Mouse (Mus musculus): ENCODE data around the gene Ptpn4. TPM values are rescaled to one million over a fixed set of nuclear protein-coding genes. Genes with fewer than 3 reads are reported as not detected.

Gene Ptpn4
- polyA plus RNA-seq, 1 experiment from 2014 or later = 13.0 TPM

DNA sequence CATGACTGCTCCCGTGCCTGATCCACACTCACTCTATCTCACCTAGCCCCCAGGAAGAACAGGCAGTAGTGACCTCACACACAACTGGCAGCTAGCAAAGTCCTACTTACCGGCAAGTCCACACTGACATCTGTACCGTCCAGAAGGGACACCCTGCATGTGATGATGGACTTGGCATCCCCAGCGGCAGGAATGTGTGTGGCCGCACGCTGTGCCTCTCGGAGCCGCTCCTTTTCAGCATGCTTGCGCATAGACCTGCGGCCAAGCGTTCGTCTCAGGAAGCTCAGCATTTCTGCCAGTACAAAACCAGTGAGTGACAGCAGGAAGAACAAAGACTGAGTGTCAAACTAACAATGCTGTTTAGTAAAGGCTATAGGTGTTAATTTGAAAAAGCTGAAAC, 195.0 kb downstream of the Ptpn4 start:
- ATAC-seq (ENCODE audit: insufficient read depth, low FRiP score, low TSS enrichment) (no peak), DNase-seq (ENCODE audit: low spot score) (peak; percentile 37)
- H3K9me3 ChIP-seq (ENCODE audit: control insufficient read depth, low read length) = no peaks in the 10 kb centered on the region
- no peak overlapping the region for H3K27ac ChIP-seq (ENCODE audit: low read depth, low read length)
- H3K4me3 ChIP-seq (ENCODE audit: low read depth, low read length) = no peak overlapping the region
- H3K36me3 ChIP-seq (ENCODE audit: control insufficient read depth, insufficient read depth, low read length) = no peaks in the 10 kb centered on the region
- H3K27me3 ChIP-seq (ENCODE audit: control insufficient read depth, insufficient read depth, low read length) = no peaks in the 10 kb centered on the region
- no peak overlapping the region for H3K9ac ChIP-seq (ENCODE audit: low read length)
- H3K4me1 ChIP-seq (ENCODE audit: control insufficient read depth, insufficient read depth, low read length) = no peaks in the 10 kb centered on the region
- 74% methylated on average over 12 of the region's 12 CpGs for WGBS
- H3K4me2 ChIP-seq (ENCODE audit: low read depth) = no peak overlapping the region

DNA sequence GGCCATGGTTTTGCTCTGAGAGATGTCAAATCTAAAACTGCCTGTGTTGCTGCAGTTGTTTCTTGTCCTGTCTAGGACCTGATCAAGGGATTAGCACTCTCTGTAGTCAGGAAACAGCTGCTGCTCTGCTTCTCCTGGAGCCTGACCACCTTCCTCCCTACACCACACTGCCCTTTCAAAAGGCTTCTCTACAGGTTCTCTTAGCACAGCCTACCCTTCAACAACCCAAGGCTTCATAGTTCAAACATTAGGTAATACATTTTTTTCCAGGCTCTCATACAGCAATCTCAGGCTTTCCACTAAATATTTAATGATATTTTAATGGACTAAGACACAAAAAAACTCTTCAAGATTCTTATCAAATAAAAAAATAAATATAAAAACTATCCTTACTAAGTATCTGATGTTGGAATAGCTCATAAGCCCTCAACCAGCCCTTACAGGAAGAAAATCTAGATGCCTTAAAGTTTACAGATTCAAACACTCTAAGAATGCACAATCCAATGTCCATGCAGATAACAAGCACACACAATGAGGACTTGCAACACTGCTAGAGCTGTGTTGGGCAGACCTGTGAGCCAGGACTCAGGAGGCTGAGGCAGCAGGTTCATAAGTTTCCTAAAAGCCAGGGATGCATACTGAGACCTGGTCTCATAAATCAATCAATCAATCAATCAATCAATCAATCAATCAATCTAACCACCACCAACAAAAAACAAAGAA, 196.2 kb downstream of the Ptpn4 start:
- Histone ChIP-seq H3K9me3 (ENCODE audit: control insufficient read depth, low read length) (no peaks in the 10 kb centered on the region), H3K4me2 (ENCODE audit: low read depth) (no peak overlapping the region), H3K36me3 (ENCODE audit: control insufficient read depth, insufficient read depth, low read length) (no peaks in the 10 kb centered on the region), H3K27ac (ENCODE audit: low read depth, low read length) (no peak overlapping the region), H3K27me3 (ENCODE audit: control insufficient read depth, insufficient read depth, low read length) (no peaks in the 10 kb centered on the region), H3K4me3 (ENCODE audit: low read depth, low read length) (no peak overlapping the region), H3K9ac (ENCODE audit: low read length) (no peak overlapping the region), H3K4me1 (ENCODE audit: control insufficient read depth, insufficient read depth, low read length) (no peaks in the 10 kb centered on the region)
- ATAC-seq (ENCODE audit: insufficient read depth, low FRiP score, low TSS enrichment) (no peak), DNase-seq (ENCODE audit: low spot score) (no peak)

GRCm38 (mm10) chr1:119640006-119640405, 197.4 kb downstream of the Ptpn4 start:
- ATAC-seq (ENCODE audit: insufficient read depth, low FRiP score, low TSS enrichment) = no peak
- H3K4me2 ChIP-seq (ENCODE audit: low read depth) = no peak overlapping the region

DNA sequence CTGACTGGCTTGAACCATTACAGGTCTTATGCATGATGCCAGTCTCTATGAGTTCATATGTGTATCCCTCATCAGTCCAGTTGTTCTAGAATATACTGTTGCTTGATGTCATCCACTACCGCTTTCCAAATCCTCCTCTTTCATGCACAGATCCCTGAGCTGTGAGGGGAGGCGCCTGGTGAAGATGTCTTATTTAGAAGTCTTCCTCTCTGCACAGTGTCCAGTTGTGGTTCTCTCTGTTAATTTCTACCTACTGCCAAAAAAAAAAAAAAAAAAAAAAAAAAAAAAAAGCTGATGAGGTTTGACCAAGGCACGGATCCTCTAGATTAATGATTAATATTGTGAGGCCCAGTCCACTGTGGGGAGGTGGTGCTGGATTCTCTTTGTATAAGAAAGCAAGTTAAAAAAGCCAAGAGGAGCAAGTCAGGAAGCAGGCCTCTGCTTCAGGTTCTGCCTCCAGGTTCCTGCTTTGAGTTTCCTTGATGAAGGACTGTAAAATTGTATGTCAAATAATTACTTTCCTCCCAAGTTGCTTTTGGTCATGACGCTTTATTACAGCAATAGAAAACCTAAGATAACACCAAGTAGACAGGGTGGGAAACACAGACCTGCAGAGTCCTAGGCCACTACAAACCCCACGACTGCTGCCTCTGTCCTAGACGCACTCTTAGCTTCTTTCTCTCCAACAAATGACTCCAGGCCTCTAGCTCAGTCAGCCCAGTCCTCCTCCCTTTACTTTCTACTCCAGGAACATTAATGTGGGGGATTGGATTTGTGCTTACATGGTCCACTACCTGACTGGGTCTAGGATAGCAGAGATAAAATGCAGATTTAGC, 200.0 kb downstream of the Ptpn4 start:
- H3K4me1 ChIP-seq (ENCODE audit: control insufficient read depth, insufficient read depth, low read length) = no peaks in the 10 kb centered on the region
- H3K36me3 ChIP-seq (ENCODE audit: control insufficient read depth, insufficient read depth, low read length) = no peaks in the 10 kb centered on the region
- no peaks in the 10 kb centered on the region for H3K27me3 ChIP-seq (ENCODE audit: control insufficient read depth, insufficient read depth, low read length)
- no peak overlapping the region for H3K9ac ChIP-seq (ENCODE audit: low read length)
- DNase-seq (ENCODE audit: low spot score) (no peak), ATAC-seq (ENCODE audit: insufficient read depth, low FRiP score, low TSS enrichment) (no peak)
- no peak overlapping the region for H3K4me3 ChIP-seq (ENCODE audit: low read depth, low read length)
- WGBS = 77% methylated on average over 6 of the region's 6 CpGs
- H3K9me3 ChIP-seq (ENCODE audit: control insufficient read depth, low read length) = no peaks in the 10 kb centered on the region
- H3K27ac ChIP-seq (ENCODE audit: low read depth, low read length) = no peak overlapping the region
- no peak overlapping the region for H3K4me2 ChIP-seq (ENCODE audit: low read depth)

More at GRCm38 (mm10) chr1:119640006-119640405, 197.4 kb downstream of the Ptpn4 start:
- WGBS = 89% methylated on average over 2 of the region's 2 CpGs
- Histone ChIP-seq H3K9me3 (ENCODE audit: control insufficient read depth, low read length) (no peaks in the 10 kb centered on the region), H3K4me3 (ENCODE audit: low read depth, low read length) (no peak overlapping the region), H3K36me3 (ENCODE audit: control insufficient read depth, insufficient read depth, low read length) (no peaks in the 10 kb centered on the region), H3K9ac (ENCODE audit: low read length) (no peak overlapping the region), H3K27ac (ENCODE audit: low read depth, low read length) (no peak overlapping the region), H3K4me1 (ENCODE audit: control insufficient read depth, insufficient read depth, low read length) (no peaks in the 10 kb centered on the region), H3K27me3 (ENCODE audit: control insufficient read depth, insufficient read depth, low read length) (no peaks in the 10 kb centered on the region)
- DNase-seq (ENCODE audit: low spot score) = no peak

DNA sequence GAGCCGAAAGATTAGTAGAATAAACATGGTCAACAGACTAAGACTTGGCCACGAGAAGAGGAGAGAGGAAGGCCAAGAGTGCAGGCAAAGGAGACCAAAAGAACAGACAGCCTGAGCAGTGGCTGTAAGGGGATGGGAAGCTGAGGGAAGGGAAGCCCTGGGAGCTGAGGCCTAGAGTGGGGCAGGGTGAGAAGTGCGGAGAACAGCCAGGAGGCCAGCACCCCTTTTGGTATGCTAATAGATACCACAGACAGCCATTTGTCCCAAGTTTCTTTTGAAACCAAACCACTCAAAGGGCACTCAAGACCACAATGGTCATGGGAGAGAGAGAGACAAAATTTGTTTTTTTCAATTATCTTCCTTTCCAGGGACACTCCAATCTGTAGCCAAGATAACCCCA, 202.7 kb downstream of the Ptpn4 start:
- DNase-seq (ENCODE audit: low spot score) (no peak), ATAC-seq (ENCODE audit: insufficient read depth, low FRiP score, low TSS enrichment) (no peak)
- Histone ChIP-seq H3K27me3 (ENCODE audit: control insufficient read depth, insufficient read depth, low read length) (no peaks in the 10 kb centered on the region), H3K4me1 (ENCODE audit: control insufficient read depth, insufficient read depth, low read length) (no peaks in the 10 kb centered on the region), H3K4me2 (ENCODE audit: low read depth) (no peak overlapping the region), H3K4me3 (ENCODE audit: low read depth, low read length) (no peak overlapping the region), H3K9me3 (ENCODE audit: control insufficient read depth, low read length) (no peaks in the 10 kb centered on the region), H3K9ac (ENCODE audit: low read length) (no peak overlapping the region), H3K27ac (ENCODE audit: low read depth, low read length) (no peak overlapping the region), H3K36me3 (ENCODE audit: control insufficient read depth, insufficient read depth, low read length) (no peaks in the 10 kb centered on the region)
- 28% methylated on average over 3 of the region's 3 CpGs for WGBS

GRCm38 (mm10) chr1:119630428-119630827, 207.0 kb downstream of the Ptpn4 start:
- WGBS = 90% methylated on average over 1 of the region's 1 CpGs
- Histone ChIP-seq H3K36me3 (ENCODE audit: control insufficient read depth, insufficient read depth, low read length) (no peaks in the 10 kb centered on the region), H3K4me1 (ENCODE audit: control insufficient read depth, insufficient read depth, low read length) (no peaks in the 10 kb centered on the region), H3K27ac (ENCODE audit: low read depth, low read length) (no peak overlapping the region), H3K27me3 (ENCODE audit: control insufficient read depth, insufficient read depth, low read length) (no peaks in the 10 kb centered on the region), H3K9ac (ENCODE audit: low read length) (no peak overlapping the region), H3K4me3 (ENCODE audit: low read depth, low read length) (no peak overlapping the region), H3K4me2 (ENCODE audit: low read depth) (no peak overlapping the region), H3K9me3 (ENCODE audit: control insufficient read depth, low read length) (no peaks in the 10 kb centered on the region)
- no peak for DNase-seq (ENCODE audit: low spot score)
- ATAC-seq (ENCODE audit: insufficient read depth, low FRiP score, low TSS enrichment) = no peak

GRCm38 (mm10) chr1:119626837-119627236, 210.6 kb downstream of the Ptpn4 start:
- Histone ChIP-seq H3K27ac (ENCODE audit: low read depth, low read length) (no peak overlapping the region), H3K36me3 (ENCODE audit: control insufficient read depth, insufficient read depth, low read length) (no peaks in the 10 kb centered on the region; the same call in 1 of the 2 replicates), H3K27me3 (ENCODE audit: control insufficient read depth, insufficient read depth, low read length) (no peaks in the 10 kb centered on the region), H3K4me2 (ENCODE audit: low read depth) (no peak overlapping the region), H3K9ac (ENCODE audit: low read length) (no peak overlapping the region), H3K4me3 (ENCODE audit: low read depth, low read length) (no peak overlapping the region), H3K9me3 (ENCODE audit: control insufficient read depth, low read length) (no peaks in the 10 kb centered on the region), H3K4me1 (ENCODE audit: control insufficient read depth, insufficient read depth, low read length) (no peaks in the 10 kb centered on the region)
- DNase-seq (ENCODE audit: low spot score) (no peak), ATAC-seq (ENCODE audit: insufficient read depth, low FRiP score, low TSS enrichment) (no peak)
- 88% methylated on average over 4 of the region's 4 CpGs for WGBS

DNA sequence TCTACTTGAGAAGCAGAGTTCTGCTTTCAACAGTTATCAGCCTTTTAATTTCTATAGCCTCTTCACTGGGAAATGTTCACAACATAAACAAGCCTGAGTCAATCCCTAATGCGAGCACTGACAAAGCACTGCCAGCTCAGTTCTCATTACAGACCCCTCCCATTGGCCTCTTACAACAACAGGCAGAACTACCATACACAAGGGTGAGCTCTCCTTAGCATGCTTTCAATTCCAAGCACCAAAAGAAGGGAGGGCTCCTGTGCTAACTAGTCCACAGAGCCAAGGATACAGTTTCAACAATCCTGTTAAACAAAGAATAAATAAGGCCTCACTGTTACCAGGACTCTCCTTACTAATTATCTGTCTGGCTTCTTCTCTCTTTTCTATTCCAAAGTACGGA, 213.0 kb downstream of the Ptpn4 start:
- no peaks in the 10 kb centered on the region for H3K27me3 ChIP-seq (ENCODE audit: control insufficient read depth, insufficient read depth, low read length)
- H3K4me2 ChIP-seq (ENCODE audit: low read depth) = no peak overlapping the region
- H3K4me3 ChIP-seq (ENCODE audit: low read depth, low read length) = no peak overlapping the region
- WGBS = 66% methylated on average over 2 of the region's 2 CpGs
- no peaks in the 10 kb centered on the region for H3K4me1 ChIP-seq (ENCODE audit: control insufficient read depth, insufficient read depth, low read length)
- H3K9me3 ChIP-seq (ENCODE audit: control insufficient read depth, low read length) = no peaks in the 10 kb centered on the region
- ATAC-seq (ENCODE audit: insufficient read depth, low FRiP score, low TSS enrichment) (no peak), DNase-seq (ENCODE audit: low spot score) (no peak)
- no peaks in the 10 kb centered on the region; the same call in 1 of the 2 replicates for H3K36me3 ChIP-seq (ENCODE audit: control insufficient read depth, insufficient read depth, low read length)
- H3K9ac ChIP-seq (ENCODE audit: low read length) = no peak overlapping the region
- no peak overlapping the region for H3K27ac ChIP-seq (ENCODE audit: low read depth, low read length)

DNA sequence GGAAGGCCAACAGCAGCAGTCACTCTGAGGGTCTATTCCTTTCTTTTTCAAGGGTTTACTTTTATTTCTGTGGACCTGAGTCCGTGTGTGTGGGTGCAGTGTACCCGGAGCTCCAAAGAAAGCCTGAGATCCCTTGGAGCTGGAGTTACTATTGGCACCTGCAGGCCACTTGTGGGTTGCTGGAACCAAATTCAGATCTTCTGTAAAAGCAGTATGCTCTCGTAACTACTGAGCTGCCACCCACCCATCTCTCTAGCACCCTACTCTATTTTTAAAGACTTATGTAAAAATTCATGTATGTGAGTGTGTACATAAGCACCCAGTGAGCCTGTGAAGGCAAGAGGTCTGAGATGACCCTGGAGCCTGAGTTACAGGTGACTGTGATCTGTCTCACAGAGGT, 232.0 kb downstream of the Ptpn4 start:
- H3K4me1 ChIP-seq (ENCODE audit: control insufficient read depth, insufficient read depth, low read length) = no peaks in the 10 kb centered on the region
- H3K4me3 ChIP-seq (ENCODE audit: low read depth, low read length) = no peak overlapping the region
- H3K27me3 ChIP-seq (ENCODE audit: control insufficient read depth, insufficient read depth, low read length) = no peaks in the 10 kb centered on the region
- H3K27ac ChIP-seq (ENCODE audit: low read depth, low read length) = no peak overlapping the region
- no peak for ATAC-seq (ENCODE audit: insufficient read depth, low FRiP score, low TSS enrichment)
- DNase-seq (ENCODE audit: low spot score) = no peak
- 93% methylated on average over 3 of the region's 3 CpGs for WGBS
- no peak overlapping the region for H3K9ac ChIP-seq (ENCODE audit: low read length)
- no peaks in the 10 kb centered on the region for H3K36me3 ChIP-seq (ENCODE audit: control insufficient read depth, insufficient read depth, low read length)
- H3K4me2 ChIP-seq (ENCODE audit: low read depth) = no peak overlapping the region
- no peaks in the 10 kb centered on the region for H3K9me3 ChIP-seq (ENCODE audit: control insufficient read depth, low read length)
